In genomic region chr2:29464851-29465648, GRCm38 (mm10) we compare ENCODE assay signal across 11 mouse cellular contexts.
A peak's percentile ranks its signal among the peaks of the same experiment; 100 is the strongest.
DNase-seq lines count a peak whose midpoint lies in the region; ATAC-seq lines count a peak whose summit lies in the region.
"Had no signal": no experiment of that assay in that cellular context is flagged by ENCODE, and none has a peak within 500 bp of the region (broad histone marks: within the 10 kb centered on the region; RNA-seq: fewer than 3 reads in every experiment).

No protein-coding gene starts in this region.

- H3K9ac ChIP-seq in midbrain, embryonic 11.5 days (ENCODE audit: low read length) = no peak overlapping the region
- H3K9ac ChIP-seq: embryonic facial prominence, embryonic 13.5 days; heart, embryonic 15.5 days; liver, embryonic 14.5 days had no signal

- 0 out of 2 replicates have a peak overlapping the region, but pooled peaks have one; percentile 57 for H3K27ac ChIP-seq in midbrain, embryonic 10.5 days (replicated peaks)
- H3K27ac ChIP-seq in midbrain, embryonic 11.5 days (ENCODE audit: low read depth, low read length) = no peak overlapping the region
- H3K27ac ChIP-seq: embryonic facial prominence, embryonic 13.5 days; heart, embryonic 15.5 days; liver, embryonic 14.5 days had no signal

- H3K36me3 ChIP-seq in midbrain, embryonic 10.5 days = no peaks in the 10 kb centered on the region
- H3K36me3 ChIP-seq in midbrain, embryonic 11.5 days (ENCODE audit: control insufficient read depth, insufficient read depth, low read length) = no peaks in the 10 kb centered on the region
- H3K36me3 ChIP-seq: embryonic facial prominence, embryonic 13.5 days; heart, embryonic 15.5 days had no signal

- H3K27me3 ChIP-seq in midbrain, embryonic 10.5 days (ENCODE audit: low read depth, poor library complexity, severe bottlenecking) = no peaks in the 10 kb centered on the region
- H3K27me3 ChIP-seq in midbrain, embryonic 11.5 days (ENCODE audit: control insufficient read depth, insufficient read depth, low read length) = no peaks in the 10 kb centered on the region
- H3K27me3 ChIP-seq: embryonic facial prominence, embryonic 13.5 days; heart, embryonic 15.5 days had no signal

- no peak for ATAC-seq in midbrain, embryonic 11.5 days (ENCODE audit: low FRiP score)

- H3K9me3 ChIP-seq in midbrain, embryonic 10.5 days (replicated peaks) = no peaks in the 10 kb centered on the region
- no peaks in the 10 kb centered on the region for H3K9me3 ChIP-seq in midbrain, embryonic 11.5 days (ENCODE audit: control insufficient read depth, low read length)
- H3K9me3 ChIP-seq: embryonic facial prominence, embryonic 13.5 days; heart, embryonic 15.5 days had no signal

- no peak overlapping the region for H3K4me3 ChIP-seq in midbrain, embryonic 10.5 days
- no peak overlapping the region for H3K4me3 ChIP-seq in midbrain, embryonic 11.5 days (ENCODE audit: low read depth, low read length)
- H3K4me3 ChIP-seq: embryonic facial prominence, embryonic 13.5 days; heart, embryonic 15.5 days had no signal

- DNase-seq in cerebellum, postnatal 14 days = peak; percentile 66 to 80
- no peak for DNase-seq in cerebellum, adult 11-12 months
- no peak for DNase-seq in midbrain, embryonic 10.5 days (ENCODE audit: low spot score)
- DNase-seq in midbrain, embryonic 11.5 days (ENCODE audit: low spot score, missing footprints) = no peak
- peak; percentile 77 to 78 for DNase-seq in left cerebral cortex, postnatal 14 days (ENCODE audit: low spot score in 2 of 2)
- peak; percentile 65 for DNase-seq in right cerebral cortex, postnatal 4 days
- DNase-seq in adipocyte (ENCODE audit: low spot score) = no peak
- DNase-seq in urinary bladder, adult 18-20 months (ENCODE audit: low spot score in 2 of 2) = no peak

- peaks cover 31% of the 10 kb centered on the region for H3K4me1 ChIP-seq in midbrain, embryonic 10.5 days
- peaks cover 5% of the 10 kb centered on the region; the same call in 1 of the 2 replicates for H3K4me1 ChIP-seq in midbrain, embryonic 11.5 days (ENCODE audit: control insufficient read depth, insufficient read depth, low read length)

- no peak overlapping the region for H3K4me2 ChIP-seq in midbrain, embryonic 11.5 days
- H3K4me2 ChIP-seq: embryonic facial prominence, embryonic 13.5 days; heart, embryonic 15.5 days had no signal

- WGBS in midbrain, embryonic 10.5 days = 89% methylated on average over 9 of the region's 9 CpGs
- WGBS in midbrain, embryonic 11.5 days = 80% methylated on average over 9 of the region's 9 CpGs

- intact Hi-C loops in left cerebral cortex, postnatal 14 days (cut with DNase I) = no loop called here

Comparison
In these comparisons a context has a peak if more than half of its experiments do, and no peak if none do; other contexts are left out.
1. DNase-seq: peak in cerebellum, postnatal 14 days (2 of 2), left cerebral cortex, postnatal 14 days (2 of 2) and right cerebral cortex, postnatal 4 days (single experiment); none in cerebellum, adult 11-12 months (single experiment), midbrain, embryonic 10.5 days (single experiment), midbrain, embryonic 11.5 days (single experiment), adipocyte (single experiment) and urinary bladder, adult 18-20 months (0 of 2).